ENCODE assay signal across 9 mouse cellular contexts in genomic region chr10:69845749-69846148, GRCm38 (mm10).
DNase-seq lines count a peak whose midpoint lies in the region; ATAC-seq and TF ChIP-seq lines count a peak whose summit lies in the region.
"Had no signal": no experiment of that assay in that cellular context is flagged by ENCODE, and none has a peak within 500 bp of the region (broad histone marks: within the 10 kb centered on the region; RNA-seq: fewer than 3 reads in every experiment).

No protein-coding gene starts in this region.

- ATAC-seq in midbrain, embryonic 14.5 days (ENCODE audit: low FRiP score, low TSS enrichment): peak; percentile 71

- H3K4me1 ChIP-seq in heart, adult 2 months (ENCODE audit: control insufficient read depth, insufficient read depth, low read length): no peaks in the 10 kb centered on the region
- no peaks in the 10 kb centered on the region for H3K4me1 ChIP-seq in midbrain, embryonic 14.5 days (ENCODE audit: control insufficient read depth, insufficient read depth, low read length)

- 0 out of 2 replicates have a peak, but pooled peaks have one; percentile 35 for TF ChIP-seq EP300 in heart, adult 2 months (IDR thresholded peaks at IDR 0.05; ENCODE audit: insufficient read depth, low read depth, low read length)

- 38% methylated on average over 4 of the region's 4 CpGs for WGBS in heart, adult 2 months
- WGBS in midbrain, embryonic 14.5 days: 38% methylated on average over 4 of the region's 4 CpGs

- H3K36me3 ChIP-seq in heart, adult 2 months (ENCODE audit: control insufficient read depth, insufficient read depth, low read length): no peaks in the 10 kb centered on the region
- H3K36me3 ChIP-seq in midbrain, embryonic 14.5 days (ENCODE audit: control insufficient read depth, insufficient read depth, low read length): peaks cover 9% of the 10 kb centered on the region

- H3K4me2 ChIP-seq in midbrain, embryonic 14.5 days (ENCODE audit: low read length): no peak overlapping the region

- H3K27ac ChIP-seq in heart, adult 2 months: no peak overlapping the region
- 0 out of 2 replicates have a peak overlapping the region, but pooled peaks have one; percentile 14 for H3K27ac ChIP-seq in midbrain, embryonic 14.5 days (replicated peaks; ENCODE audit: low read depth, low read length)
- H3K27ac ChIP-seq: macrophage had no signal

- TF ChIP-seq CTCF in heart, adult 2 months (IDR thresholded peaks at IDR 0.05): peak; percentile 83

- H3K9me3 ChIP-seq in midbrain, embryonic 14.5 days (ENCODE audit: control insufficient read depth, low read length): no peaks in the 10 kb centered on the region

- intact Hi-C loops in heart, adult 2 months (cut with DNase I): loop anchor here (2.0 to 5.0 kb wide), 3 partner anchors 63 to 393 kb away; no protein-coding TSS in a partner anchor
- intact Hi-C loops in heart, postnatal 25 days (cut with DNase I): loop anchor here (1.0 to 10.0 kb wide), 3 partner anchors 63 to 183 kb away; no protein-coding TSS in a partner anchor
- intact Hi-C loops in heart, postnatal 10 days (cut with DNase I): loop anchor here (1.0 to 10.0 kb wide), 4 partner anchors 64 to 393 kb away; no protein-coding TSS in a partner anchor

- no peak overlapping the region for H3K9ac ChIP-seq in heart, adult 2 months (ENCODE audit: low read depth, low read length)
- H3K9ac ChIP-seq in midbrain, embryonic 14.5 days (replicated peaks; ENCODE audit: low read length): no peak overlapping the region; the same call in 1 of the 2 replicates

- peaks cover 2% of the 10 kb centered on the region; the same call in 1 of the 2 replicates for H3K79me2 ChIP-seq in heart, adult 2 months (replicated peaks; ENCODE audit: control insufficient read depth, insufficient read depth, low read length)

- TF ChIP-seq POLR2A in heart, adult 2 months (IDR thresholded peaks at IDR 0.05; ENCODE audit: insufficient read depth, low read depth, low read length): no peak

- no peaks in the 10 kb centered on the region for H3K27me3 ChIP-seq in heart, adult 2 months (ENCODE audit: control insufficient read depth, insufficient read depth, low read length)
- no peaks in the 10 kb centered on the region for H3K27me3 ChIP-seq in midbrain, embryonic 14.5 days (ENCODE audit: control insufficient read depth, insufficient read depth, low read length)

- H3K4me3 ChIP-seq in heart, adult 2 months: no peak overlapping the region
- no peak overlapping the region for H3K4me3 ChIP-seq in midbrain, embryonic 14.5 days (replicated peaks; ENCODE audit: low read depth, low read length)

- DNase-seq in heart, adult 2 months: peak in 1 of 2 experiments; percentile 21
- DNase-seq in heart, postnatal 25 days (ENCODE audit: low spot score): no peak
- peak; percentile 41 for DNase-seq in adrenal gland, adult 2 months
- DNase-seq in embryo, embryonic 10.5 days (ENCODE audit: low spot score): peak; percentile 89
- DNase-seq in heart, postnatal 10 days: peak; percentile 59 to 67
- DNase-seq in kidney, postnatal 4 days: peak; percentile 47 to 61
- DNase-seq in midbrain, embryonic 14.5 days: peak; percentile 90
- DNase-seq in T-cell, adult 2 months (ENCODE audit: low spot score): no peak

Comparison
In these comparisons a context has a peak if more than half of its experiments do, and no peak if none do; other contexts are left out.
1. DNase-seq: peak in adrenal gland, adult 2 months (single experiment), embryo, embryonic 10.5 days (single experiment), heart, postnatal 10 days (2 of 2), kidney, postnatal 4 days (2 of 2) and midbrain, embryonic 14.5 days (single experiment); none in heart, postnatal 25 days (single experiment) and T-cell, adult 2 months (single experiment).